Mouse (Mus musculus): ENCODE results near the gene Tmem269.

The Tmem269 gene

GRCm38 (mm10) chr4:119218169-119218568 is at the start of gene Tmem269:
Tmem269 (minus strand) TSS chr4:119218217.
- no peak for DNase-seq (ENCODE audit: low spot score in 2 of 2)

GRCm38 (mm10) chr4:119266606-119267005 is 48.6 kb upstream of the Tmem269 start:
- DNase-seq (ENCODE audit: low spot score in 2 of 2): no peak

GRCm38 (mm10) chr4:119263459-119263858 is 45.4 kb upstream of the Tmem269 start:
- no peak for DNase-seq (ENCODE audit: low spot score in 2 of 2)

DNA sequence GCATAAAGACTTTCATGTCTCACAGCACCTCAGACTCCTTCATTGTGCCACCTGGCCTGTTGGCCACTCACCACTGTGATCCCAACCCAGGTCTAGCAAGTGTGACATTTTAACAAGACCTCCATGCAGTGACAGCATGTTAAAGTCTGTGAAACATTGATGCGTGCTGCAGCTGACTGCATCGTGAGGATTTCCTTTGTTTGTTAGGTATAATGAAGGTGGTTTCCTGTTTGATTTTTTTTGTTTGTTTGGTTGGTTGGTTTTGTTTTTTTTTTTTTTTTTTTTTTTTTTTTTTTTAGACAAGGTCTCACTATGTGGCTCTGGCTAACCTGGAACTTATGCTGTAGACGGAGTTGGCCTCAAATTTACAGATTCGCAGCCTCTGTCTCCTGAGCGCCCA is 44.5 kb upstream of the Tmem269 start:
- no peak for DNase-seq (ENCODE audit: low spot score in 2 of 2)

GRCm38 (mm10) chr4:119261087-119261713 is 43.2 kb upstream of the Tmem269 start:
- no peak for DNase-seq (ENCODE audit: low spot score in 2 of 2)

DNA sequence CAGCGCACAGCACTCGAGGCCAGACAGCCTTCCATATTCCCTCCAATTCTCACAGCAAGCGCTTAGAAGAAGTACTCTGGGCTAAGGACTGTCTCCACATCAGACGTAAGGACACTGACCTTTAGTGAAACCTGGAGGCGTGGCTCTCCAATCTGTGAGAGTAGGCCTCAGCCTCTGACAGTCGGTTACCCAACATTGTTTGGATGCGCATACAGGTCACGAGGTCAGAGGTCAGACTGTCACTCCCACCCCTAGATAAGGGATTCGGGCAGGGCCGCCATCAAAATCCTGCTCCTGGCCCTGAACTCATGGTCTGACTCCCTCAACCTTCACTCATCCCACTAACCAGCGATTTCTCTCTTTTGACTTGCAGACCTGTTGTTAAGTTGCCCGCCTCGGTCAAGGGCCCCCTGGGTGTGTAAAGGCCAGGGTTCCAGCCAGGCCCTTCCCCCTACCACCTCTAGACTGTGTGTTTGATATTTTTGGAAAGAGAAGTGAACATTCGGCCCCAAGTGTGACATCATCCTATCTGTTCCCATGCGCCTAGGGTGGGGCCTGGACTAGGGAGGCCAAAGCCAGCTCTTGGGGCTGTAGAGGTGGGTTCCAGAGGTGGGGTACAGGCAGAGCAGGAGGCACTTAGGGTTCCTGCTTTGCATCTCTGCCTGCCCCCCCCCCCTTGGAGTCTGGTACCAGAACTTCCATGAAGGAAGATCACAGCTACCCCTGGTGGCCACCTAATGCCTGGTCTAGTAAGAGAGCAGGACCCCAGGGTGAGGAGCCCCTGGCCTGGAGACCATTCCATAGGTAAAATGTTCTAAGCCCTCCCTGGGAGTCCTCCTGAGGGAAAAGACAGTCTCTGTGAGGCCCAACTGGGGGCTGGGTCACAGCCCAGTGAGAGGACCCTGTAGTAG is 41.6 kb upstream of the Tmem269 start:
- no peak for DNase-seq (ENCODE audit: low spot score in 2 of 2)

DNA sequence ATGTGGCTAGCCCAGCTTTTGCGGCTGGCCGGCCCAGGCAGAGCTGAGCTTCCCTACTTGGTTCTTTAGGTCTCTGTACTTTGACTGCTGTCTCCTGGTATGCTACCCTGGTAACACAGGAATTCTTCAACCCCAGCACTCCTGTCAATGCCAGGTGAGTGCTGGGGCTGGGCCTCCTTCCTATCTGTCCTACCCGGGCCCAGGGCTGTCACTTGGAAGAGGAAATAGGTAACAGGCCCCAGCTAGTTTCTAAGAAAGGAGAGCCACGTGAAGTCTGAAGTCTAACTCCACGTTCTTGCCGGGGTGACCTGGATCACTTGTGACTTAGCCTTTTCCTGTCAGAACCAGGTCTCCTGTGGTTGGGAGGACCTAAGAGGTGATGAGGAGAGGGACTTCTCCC is 39.1 kb upstream of the Tmem269 start:
- no peak for DNase-seq (ENCODE audit: low spot score in 2 of 2)

DNA sequence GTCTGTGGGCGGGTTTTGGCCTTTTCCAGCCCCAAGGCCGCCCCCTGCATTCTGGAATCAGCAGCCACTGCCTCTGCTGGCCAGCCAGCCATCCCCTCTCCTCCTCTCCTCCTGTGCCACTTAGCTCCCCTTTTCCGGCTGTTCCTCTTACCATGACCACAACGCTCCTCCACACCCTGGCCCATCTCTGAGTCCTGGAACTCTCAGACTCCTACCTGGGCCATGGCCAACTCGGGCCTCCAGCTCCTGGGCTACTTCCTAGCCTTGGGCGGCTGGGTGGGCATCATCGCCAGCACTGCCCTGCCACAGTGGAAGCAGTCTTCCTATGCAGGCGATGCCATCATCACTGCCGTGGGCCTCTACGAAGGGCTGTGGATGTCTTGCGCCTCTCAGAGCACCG is 37.3 kb upstream of the Tmem269 start, which contains the start of gene Cldn19:
Cldn19 (plus strand) TSS at position 64 of the 400 bp plus-strand sequence.
- no peak for DNase-seq (ENCODE audit: low spot score in 2 of 2)

DNA sequence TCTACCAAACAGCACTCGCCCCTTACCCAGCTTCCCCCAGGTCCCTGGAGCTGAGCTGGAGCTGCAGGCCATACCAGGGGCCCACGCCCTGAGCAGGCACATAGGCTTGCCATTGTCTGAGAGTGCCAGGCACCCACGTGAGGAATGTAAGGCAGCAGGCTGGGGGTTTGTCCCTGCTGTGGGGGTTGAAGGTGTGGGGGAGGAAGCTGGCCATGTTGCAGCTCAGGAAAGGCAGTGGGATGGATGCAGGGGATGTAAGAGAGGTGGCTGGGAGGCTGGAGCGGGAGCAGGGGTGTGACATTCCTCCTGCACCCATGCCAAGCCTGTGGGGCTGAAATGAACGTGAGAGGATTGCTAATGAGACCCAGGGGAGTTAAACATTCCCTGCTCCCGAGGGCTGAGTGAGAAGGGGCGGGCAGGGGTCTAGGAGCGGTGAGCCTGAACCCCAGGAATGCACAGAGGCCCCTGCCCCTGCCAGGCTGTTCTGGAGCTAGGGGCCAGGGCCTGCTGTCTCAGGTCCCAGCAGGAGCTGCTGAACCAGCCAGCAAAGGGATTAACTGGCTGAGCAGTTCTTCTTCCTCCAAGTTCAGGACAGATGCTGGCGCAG is 36.1 kb upstream of the Tmem269 start:
- DNase-seq (ENCODE audit: low spot score in 2 of 2): no peak

GRCm38 (mm10) chr4:119252025-119252808 is 34.2 kb upstream of the Tmem269 start:
- DNase-seq (ENCODE audit: low spot score in 2 of 2): no peak

GRCm38 (mm10) chr4:119248407-119248965 is 30.5 kb upstream of the Tmem269 start:
- no peak for DNase-seq (ENCODE audit: low spot score in 2 of 2)

DNA sequence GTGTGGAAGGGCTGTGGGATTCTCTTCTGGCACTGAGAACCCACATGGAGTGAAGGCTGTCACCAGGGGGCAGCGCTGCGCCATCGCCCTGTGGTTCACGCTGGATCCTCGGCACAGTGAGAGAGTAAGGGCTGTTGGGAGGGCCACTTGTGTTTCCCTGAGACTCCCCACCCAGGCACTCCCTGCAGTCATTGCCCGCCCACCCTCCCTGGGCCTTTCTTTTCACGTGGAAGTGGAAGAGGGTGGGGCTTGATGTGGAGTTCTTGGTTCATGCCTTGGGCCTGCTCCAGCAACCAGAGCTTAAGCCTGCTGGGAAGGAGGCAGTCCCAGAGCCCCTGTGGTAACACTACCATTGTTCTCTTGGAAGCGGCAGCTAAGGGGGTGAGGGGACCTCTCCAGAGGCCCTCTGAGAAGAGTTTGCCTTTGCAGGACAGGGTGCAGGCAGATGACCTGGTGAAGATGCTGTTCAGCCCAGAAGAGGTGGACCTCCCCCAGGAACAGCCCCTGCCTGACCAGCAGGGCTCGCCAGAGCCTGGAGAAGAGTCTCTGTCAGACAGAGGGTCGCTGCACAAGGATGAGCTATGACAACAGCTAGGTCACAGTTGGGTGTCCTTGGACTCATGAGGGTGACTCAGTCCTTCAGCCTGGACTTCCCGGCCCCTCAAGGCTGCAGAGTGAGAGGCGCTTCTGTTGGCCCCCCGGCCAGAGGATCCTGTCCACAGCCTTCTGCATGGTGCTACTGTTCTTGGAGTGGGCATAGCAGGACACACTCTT is 29.6 kb upstream of the Tmem269 start:
- DNase-seq (ENCODE audit: low spot score in 2 of 2): peak; percentile 63 to 79

GRCm38 (mm10) chr4:119246688-119247225 is 28.7 kb upstream of the Tmem269 start:
- no peak for DNase-seq (ENCODE audit: low spot score in 2 of 2)

DNA sequence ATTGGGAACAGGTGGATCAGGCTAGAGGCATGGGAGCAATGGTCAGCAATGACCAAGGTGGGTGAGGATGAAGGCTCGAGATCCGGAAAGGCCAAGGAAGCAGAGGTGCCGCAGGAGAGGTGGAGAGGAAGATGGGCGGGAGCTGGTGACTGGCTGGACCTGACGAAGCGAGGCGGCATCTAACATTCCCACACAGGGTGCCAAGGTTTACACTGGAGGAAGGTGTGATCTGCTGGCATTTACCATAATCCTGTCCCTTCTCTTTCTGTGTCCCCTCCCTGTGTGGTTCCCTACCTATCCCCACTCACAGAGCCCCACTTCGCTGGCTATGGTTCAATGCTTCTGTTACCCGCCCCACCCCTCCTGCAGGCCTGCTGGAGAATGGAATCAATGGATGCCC is 27.9 kb upstream of the Tmem269 start:
- no peak for DNase-seq (ENCODE audit: low spot score in 2 of 2)

GRCm38 (mm10) chr4:119245556-119245955 is 27.5 kb upstream of the Tmem269 start:
- peak in 1 of 2 experiments; percentile 57 for DNase-seq (ENCODE audit: low spot score in 2 of 2)

- DNase-seq (ENCODE audit: low spot score in 2 of 2): no peak
Observed at GRCm38 (mm10) chr4:119244468-119245240, 26.6 kb upstream of the Tmem269 start.

- DNase-seq (ENCODE audit: low spot score in 2 of 2): no peak
Observed at GRCm38 (mm10) chr4:119242571-119242970, 24.6 kb upstream of the Tmem269 start.

GRCm38 (mm10) chr4:119241664-119242063 is 23.6 kb upstream of the Tmem269 start:
- DNase-seq (ENCODE audit: low spot score in 2 of 2): no peak

DNA sequence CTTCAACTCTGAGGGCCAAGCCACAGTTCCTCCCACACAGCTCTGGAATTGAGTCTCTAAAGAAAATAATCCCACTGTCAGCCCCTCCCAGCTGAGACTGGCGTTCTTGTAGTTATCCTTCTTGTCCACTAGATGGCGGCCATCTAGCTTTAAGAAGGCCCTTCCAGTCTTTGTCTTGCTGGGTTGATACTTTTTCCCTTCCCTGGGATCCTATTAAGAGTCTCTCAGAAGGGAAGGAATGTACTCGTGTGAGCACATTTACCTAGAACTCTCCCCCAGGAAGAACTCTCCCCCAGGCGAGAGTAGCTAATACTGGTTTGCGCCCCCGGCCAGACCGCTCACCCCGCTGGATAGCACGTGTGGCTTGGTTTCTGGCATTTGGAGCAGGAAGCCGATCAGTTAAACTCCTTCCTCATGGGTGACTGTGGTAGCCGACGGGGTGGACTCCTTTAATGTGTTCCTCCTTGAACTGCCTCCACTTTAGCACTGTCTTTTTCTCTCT is 21.2 kb upstream of the Tmem269 start:
- peak; percentile 30 to 37 for DNase-seq (ENCODE audit: low spot score in 2 of 2)
